ENCODE assay signal across 11 mouse cellular contexts in genomic region chr17:6017268-6017667, GRCm38 (mm10).
DNase-seq lines count a peak whose midpoint lies in the region; ATAC-seq and TF ChIP-seq lines count a peak whose summit lies in the region.
"Had no signal": no experiment of that assay in that cellular context is flagged by ENCODE, and none has a peak within 500 bp of the region (broad histone marks: within the 10 kb centered on the region; RNA-seq: fewer than 3 reads in every experiment).

No protein-coding gene starts in this region.

- H3K9me3 ChIP-seq in hindbrain, embryonic 11.5 days (ENCODE audit: control insufficient read depth, low read length), result no peaks in the 10 kb centered on the region
- no peaks in the 10 kb centered on the region for H3K9me3 ChIP-seq in hindbrain, embryonic 14.5 days (ENCODE audit: control insufficient read depth, low read length)
- no peaks in the 10 kb centered on the region for H3K9me3 ChIP-seq in lung, embryonic 14.5 days (ENCODE audit: low read depth, low read length)
- H3K9me3 ChIP-seq: limb, embryonic 15.5 days had no signal

- DNase-seq in hindbrain, embryonic 11.5 days (ENCODE audit: low spot score), result no peak
- no peak for DNase-seq in hindbrain, embryonic 14.5 days (ENCODE audit: low spot score)
- DNase-seq in lung, embryonic 14.5 days, result no peak
- no peak for DNase-seq in lung, postnatal 25 days (ENCODE audit: low spot score)
- no peak for DNase-seq in urinary bladder, postnatal 36 days (ENCODE audit: low spot score in 2 of 2)
- DNase-seq in frontal cortex, postnatal 10 days (ENCODE audit: low spot score in 2 of 2), result no peak
- DNase-seq: cerebellum, postnatal 25 days; kidney, adult 18-20 months had no signal

- no peaks in the 10 kb centered on the region for H3K4me1 ChIP-seq in hindbrain, embryonic 11.5 days (replicated peaks; ENCODE audit: control insufficient read depth, insufficient read depth, low read length)
- H3K4me1 ChIP-seq in hindbrain, embryonic 14.5 days (replicated peaks; ENCODE audit: control insufficient read depth, insufficient read depth, low read length), result no peaks in the 10 kb centered on the region
- no peaks in the 10 kb centered on the region for H3K4me1 ChIP-seq in lung, embryonic 14.5 days (ENCODE audit: insufficient read depth)

- no peak overlapping the region for H3K9ac ChIP-seq in hindbrain, embryonic 11.5 days (ENCODE audit: low read depth, low read length)
- no peak overlapping the region for H3K9ac ChIP-seq in hindbrain, embryonic 14.5 days
- H3K9ac ChIP-seq in lung, embryonic 14.5 days, result no peak overlapping the region
- H3K9ac ChIP-seq: limb, embryonic 15.5 days had no signal

- no peak overlapping the region for H3K4me3 ChIP-seq in hindbrain, embryonic 11.5 days (ENCODE audit: low read depth, low read length)
- no peak overlapping the region for H3K4me3 ChIP-seq in hindbrain, embryonic 14.5 days (replicated peaks; ENCODE audit: low read length)
- H3K4me3 ChIP-seq in lung, embryonic 14.5 days (ENCODE audit: low read depth, low read length), result no peak overlapping the region
- H3K4me3 ChIP-seq: erythroblast, embryonic 14.5 days; limb, embryonic 15.5 days had no signal

- no peak overlapping the region for H3K4me2 ChIP-seq in hindbrain, embryonic 11.5 days (replicated peaks; ENCODE audit: low read depth, low read length)
- H3K4me2 ChIP-seq in hindbrain, embryonic 14.5 days (replicated peaks), result no peak overlapping the region
- no peak overlapping the region for H3K4me2 ChIP-seq in lung, embryonic 14.5 days
- H3K4me2 ChIP-seq: limb, embryonic 15.5 days had no signal

- no peaks in the 10 kb centered on the region for H3K36me3 ChIP-seq in hindbrain, embryonic 11.5 days (ENCODE audit: control insufficient read depth, insufficient read depth, low read length)
- H3K36me3 ChIP-seq in hindbrain, embryonic 14.5 days (replicated peaks; ENCODE audit: control insufficient read depth, insufficient read depth), result no peaks in the 10 kb centered on the region
- H3K36me3 ChIP-seq in lung, embryonic 14.5 days (ENCODE audit: insufficient read depth), result no peaks in the 10 kb centered on the region
- H3K36me3 ChIP-seq: limb, embryonic 15.5 days had no signal

- TF ChIP-seq CTCF in lung, embryonic 14.5 days (IDR thresholded peaks at IDR 0.05; ENCODE audit: low read depth), result peak; percentile 22; the same call in 1 of the 2 replicates

- peak overlapping the region; percentile 10; the same call in 1 of the 2 replicates for H3K27ac ChIP-seq in hindbrain, embryonic 11.5 days (ENCODE audit: low read depth, low read length)
- H3K27ac ChIP-seq in hindbrain, embryonic 14.5 days, result no peak overlapping the region
- 0 out of 2 replicates have a peak overlapping the region, but pooled peaks have one; percentile 51 for H3K27ac ChIP-seq in lung, embryonic 14.5 days (ENCODE audit: low read depth)
- H3K27ac ChIP-seq: limb, embryonic 15.5 days had no signal

- H3K27me3 ChIP-seq in hindbrain, embryonic 11.5 days (ENCODE audit: control insufficient read depth, insufficient read depth, low read length), result no peaks in the 10 kb centered on the region
- H3K27me3 ChIP-seq in hindbrain, embryonic 14.5 days (ENCODE audit: control insufficient read depth, insufficient read depth, low read length), result no peaks in the 10 kb centered on the region
- no peaks in the 10 kb centered on the region for H3K27me3 ChIP-seq in lung, embryonic 14.5 days (ENCODE audit: insufficient read depth, low read length)
- H3K27me3 ChIP-seq: limb, embryonic 15.5 days had no signal

- WGBS in hindbrain, embryonic 11.5 days, result 63% methylated on average over 12 of the region's 12 CpGs
- WGBS in hindbrain, embryonic 14.5 days, result 69% methylated on average over 12 of the region's 12 CpGs
- 62% methylated on average over 12 of the region's 12 CpGs for WGBS in lung, embryonic 14.5 days

- no peak for ATAC-seq in hindbrain, embryonic 11.5 days (ENCODE audit: low FRiP score)
- ATAC-seq in hindbrain, embryonic 14.5 days (ENCODE audit: low FRiP score), result no peak
- ATAC-seq in lung, embryonic 14.5 days (ENCODE audit: insufficient read depth), result no peak
- ATAC-seq in granulocyte monocyte progenitor cell, adult 5-6 weeks (replicated peaks; ENCODE audit: poor library complexity, severe bottlenecking), result peak; percentile 77
